Mouse (Mus musculus) heart, postnatal 0 days (tissue): Measurements from ENCODE around the gene Slc16a9.

Source experiments
- CTCF ChIP-seq: IDR thresholded peaks from 2 replicates; pipeline ENCODE4 v1.5.1; 2016; ENCODE audit warnings: antibody characterized with exemption, control low read depth, low read depth
- EP300 ChIP-seq: IDR thresholded peaks from 2 replicates; pipeline ENCODE4 v1.6.1; 2016; ENCODE audit warnings: antibody characterized with exemption, low read depth

GRCm38 (mm10) chr10:70328139-70328538 lies 83.2 kb downstream of the Slc16a9 start:
- no peak for TF ChIP-seq CTCF
- no peak for TF ChIP-seq EP300
